Mouse (Mus musculus) spleen, postnatal 36 days (tissue): ENCODE measurements around the gene Evl.
A peak's percentile ranks its signal among the peaks of the same experiment; 100 is the strongest.
"Not testable (repeated sequence)": the region's sequence is repeated elsewhere in the genome, so short reads cannot be mapped to it uniquely, and the experiment has no call there.

Experiments
- DNase-seq, 2 experiments: peaks; one replicate each; pipeline ENCODE4 v3.0.0; 2022; ENCODE audit warnings: low spot score in 2 of 2, mixed read lengths in 1 of 2

The Evl gene

GRCm38 (mm10) chr12:108554120-108554841 is at the start of gene Evl:
Gene Evl (plus strand): TSS chr12:108554720.
- peak; percentile 48 to 50 for DNase-seq

- no peak for DNase-seq
Observed at GRCm38 (mm10) chr12:108505846-108506245, 48.7 kb upstream of the Evl start.

DNA sequence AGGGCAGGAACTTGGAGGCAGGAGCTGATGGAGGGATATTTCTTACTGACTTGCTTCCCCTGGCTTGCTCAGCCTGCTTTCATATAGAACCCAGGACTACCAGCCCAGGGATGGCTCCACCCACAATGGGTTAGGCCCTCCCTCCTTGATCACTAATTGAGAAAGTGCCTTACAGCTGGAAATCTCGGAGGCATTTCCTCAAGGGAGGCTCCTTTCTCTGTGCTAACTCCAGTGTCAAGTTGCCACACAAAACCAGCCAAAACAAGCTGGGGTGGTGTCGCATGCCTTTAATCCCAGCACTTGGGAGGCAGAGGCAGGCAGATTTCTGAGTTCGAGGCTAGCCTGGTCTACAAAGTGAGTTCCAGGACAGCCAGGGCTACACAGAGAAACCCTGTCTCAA is 47.5 kb upstream of the Evl start:
- DNase-seq, result not testable (repeated sequence)

- DNase-seq, result no peak
Observed at GRCm38 (mm10) chr12:108510571-108510970, 43.9 kb upstream of the Evl start.

- DNase-seq, result no peak
Observed at GRCm38 (mm10) chr12:108511009-108511408, 43.5 kb upstream of the Evl start.

DNA sequence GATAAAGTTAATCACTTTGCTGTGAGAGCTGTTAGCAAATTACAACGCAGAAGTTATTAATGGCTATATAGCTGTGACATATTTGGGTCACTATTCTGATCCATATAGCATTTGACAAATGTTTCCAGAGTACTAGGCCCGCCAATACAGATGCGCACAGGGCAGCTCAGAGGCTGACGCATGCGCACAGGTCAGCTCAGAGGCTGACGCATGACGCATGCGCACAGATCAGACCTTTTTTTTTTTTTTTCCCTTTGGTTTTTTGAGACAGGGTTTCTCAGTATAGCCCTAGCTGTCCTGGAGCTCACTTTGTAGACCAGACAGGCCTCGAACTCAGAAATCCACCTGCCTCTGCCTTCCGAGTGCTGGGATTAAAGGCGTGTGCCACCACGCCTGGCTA is 39.1 kb upstream of the Evl start:
- DNase-seq, result no peak

- DNase-seq, result no peak
Observed at GRCm38 (mm10) chr12:108519374-108519773, 35.1 kb upstream of the Evl start.

GRCm38 (mm10) chr12:108529214-108529613 is 25.3 kb upstream of the Evl start:
- DNase-seq, result no peak

DNA sequence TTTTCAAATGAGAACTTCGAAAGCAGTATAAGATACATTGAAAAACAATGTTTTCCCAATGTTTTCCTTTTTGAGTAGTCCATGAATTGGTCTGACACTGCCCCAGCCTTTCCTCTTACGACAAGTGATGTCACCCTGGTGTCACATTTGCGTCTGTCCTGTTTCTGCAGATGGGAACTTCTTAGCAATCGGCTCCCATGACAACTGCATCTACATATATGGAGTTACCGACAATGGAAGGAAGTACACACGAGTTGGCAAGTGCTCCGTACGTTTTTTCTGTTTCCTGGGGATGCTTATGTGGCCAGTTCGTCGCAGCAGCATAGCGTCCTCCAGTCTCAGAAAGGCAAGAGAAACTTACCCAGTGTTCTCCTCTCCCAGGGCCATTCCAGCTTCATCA is 20.0 kb upstream of the Evl start:
- DNase-seq, result no peak

DNA sequence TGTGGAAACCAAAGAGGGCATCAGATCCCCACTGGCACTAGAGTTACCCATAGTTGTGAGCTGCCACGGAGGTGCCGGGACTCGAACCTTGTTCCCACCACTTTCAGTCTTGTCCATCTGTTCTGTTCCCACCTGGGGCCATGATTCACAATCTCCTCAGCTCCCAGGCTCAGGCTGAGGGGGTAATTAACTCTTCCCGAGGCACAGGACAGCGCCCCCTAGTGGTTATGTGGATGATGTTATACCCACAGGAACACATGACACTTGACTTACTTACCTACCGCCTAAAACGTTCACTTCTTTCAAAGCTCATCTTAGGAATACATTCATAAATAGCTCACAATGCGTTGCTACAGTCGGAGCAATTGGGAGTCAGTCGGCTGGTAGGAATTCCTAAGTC is 18.1 kb upstream of the Evl start:
- DNase-seq, result no peak

DNA sequence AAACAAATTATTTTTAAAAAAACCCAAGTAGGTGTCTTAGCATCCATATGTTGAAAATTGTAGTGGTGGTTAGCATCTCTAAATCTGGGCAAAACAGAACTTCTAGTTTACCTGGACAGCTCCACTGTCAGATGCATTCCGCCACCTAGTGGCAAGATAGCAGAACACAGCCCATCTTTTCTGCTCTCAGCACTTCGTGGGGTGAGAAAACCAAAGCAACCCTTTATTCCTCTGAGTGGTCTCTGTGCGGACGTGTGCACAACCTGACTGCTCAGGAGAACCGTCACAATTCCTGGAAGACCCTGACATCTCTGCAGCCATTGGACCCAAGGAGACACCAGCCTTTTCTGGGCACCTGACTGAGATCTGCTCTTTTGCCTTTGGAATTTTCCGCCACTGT is 13.4 kb upstream of the Evl start:
- peak in 1 of 2 experiments; percentile 16 for DNase-seq

DNA sequence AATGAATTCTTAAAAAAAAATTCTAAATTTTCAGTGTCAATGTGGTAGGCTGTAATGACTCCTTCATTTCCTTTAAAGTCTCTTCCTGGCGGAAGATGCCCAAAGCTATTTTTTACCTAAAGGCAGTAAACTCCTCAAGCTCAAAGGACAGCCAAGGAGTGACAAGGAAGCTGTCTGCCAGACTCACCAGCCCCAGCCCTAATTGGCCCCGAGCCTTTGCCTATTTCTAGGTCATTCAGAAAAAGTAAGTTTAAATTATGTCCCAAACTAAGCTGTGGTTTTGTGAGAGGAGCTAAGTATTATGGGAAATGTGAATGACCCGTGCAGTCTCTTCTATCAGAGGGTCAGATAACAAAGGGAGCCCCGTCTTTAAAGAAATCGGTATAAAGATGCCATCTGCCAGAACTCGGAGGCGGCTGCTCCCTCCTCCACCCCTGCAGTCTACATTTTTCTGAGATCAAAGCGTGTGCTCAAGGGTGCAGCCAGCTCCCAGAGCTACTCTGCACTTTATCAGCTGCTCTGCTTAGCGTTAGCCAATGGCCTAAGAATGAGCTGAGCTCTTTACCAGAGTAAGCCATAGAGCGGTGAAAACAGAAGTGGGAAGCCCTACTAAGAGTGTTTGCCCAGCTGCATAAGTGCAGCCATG is 7.9 kb upstream of the Evl start:
- DNase-seq, result no peak

DNA sequence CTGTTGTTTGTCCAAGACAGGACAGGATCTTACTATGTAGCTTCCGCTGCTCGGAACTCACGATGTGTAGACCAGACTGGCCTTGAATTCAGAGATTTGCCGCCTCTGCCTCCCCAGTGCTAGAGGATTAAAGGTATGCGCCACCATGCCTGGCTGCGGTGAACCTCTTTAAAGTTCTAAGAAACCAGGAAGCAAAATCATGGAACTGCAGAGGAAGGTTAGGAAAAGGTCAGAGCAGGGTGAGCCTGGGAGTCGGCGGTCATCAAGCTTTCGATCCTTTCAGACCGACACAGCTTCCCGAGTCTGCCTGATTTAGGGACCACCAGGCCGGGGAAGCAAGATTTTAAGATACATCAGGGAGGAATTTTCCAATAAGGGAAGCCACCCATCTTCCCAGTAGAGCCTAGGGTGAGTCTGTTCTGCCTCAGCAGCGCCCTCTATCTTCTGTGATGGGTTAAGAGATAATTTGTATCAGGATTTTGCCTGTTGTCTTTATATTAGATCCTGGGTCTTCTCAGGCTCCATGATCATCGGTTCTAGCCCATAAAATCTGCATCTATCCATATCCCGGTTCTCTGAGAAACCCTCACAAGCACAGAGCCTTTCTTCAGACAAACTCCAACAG is 7.2 kb upstream of the Evl start:
- DNase-seq, result no peak

GRCm38 (mm10) chr12:108551731-108552130 is 2.8 kb upstream of the Evl start:
- DNase-seq, result no peak

DNA sequence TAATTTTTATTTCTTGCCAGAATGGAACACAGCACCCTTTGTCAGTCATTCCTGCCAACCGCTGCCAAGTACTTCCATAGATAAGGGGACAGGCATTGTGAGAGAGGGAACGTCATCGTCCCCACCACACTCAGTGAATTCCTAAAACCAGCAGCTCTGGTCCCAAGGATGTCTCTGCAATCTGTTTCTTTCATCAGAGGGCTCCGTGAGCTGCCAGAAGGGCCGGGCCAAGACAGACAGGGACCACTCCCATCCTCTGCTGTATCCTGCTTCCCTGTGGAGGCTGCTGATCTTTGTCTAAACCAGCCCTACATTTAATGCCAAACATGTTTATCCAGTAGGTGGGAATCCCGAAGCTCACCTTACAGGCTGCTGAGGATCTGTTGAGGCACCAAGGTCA is 1.4 kb upstream of the Evl start:
- no peak for DNase-seq

DNA sequence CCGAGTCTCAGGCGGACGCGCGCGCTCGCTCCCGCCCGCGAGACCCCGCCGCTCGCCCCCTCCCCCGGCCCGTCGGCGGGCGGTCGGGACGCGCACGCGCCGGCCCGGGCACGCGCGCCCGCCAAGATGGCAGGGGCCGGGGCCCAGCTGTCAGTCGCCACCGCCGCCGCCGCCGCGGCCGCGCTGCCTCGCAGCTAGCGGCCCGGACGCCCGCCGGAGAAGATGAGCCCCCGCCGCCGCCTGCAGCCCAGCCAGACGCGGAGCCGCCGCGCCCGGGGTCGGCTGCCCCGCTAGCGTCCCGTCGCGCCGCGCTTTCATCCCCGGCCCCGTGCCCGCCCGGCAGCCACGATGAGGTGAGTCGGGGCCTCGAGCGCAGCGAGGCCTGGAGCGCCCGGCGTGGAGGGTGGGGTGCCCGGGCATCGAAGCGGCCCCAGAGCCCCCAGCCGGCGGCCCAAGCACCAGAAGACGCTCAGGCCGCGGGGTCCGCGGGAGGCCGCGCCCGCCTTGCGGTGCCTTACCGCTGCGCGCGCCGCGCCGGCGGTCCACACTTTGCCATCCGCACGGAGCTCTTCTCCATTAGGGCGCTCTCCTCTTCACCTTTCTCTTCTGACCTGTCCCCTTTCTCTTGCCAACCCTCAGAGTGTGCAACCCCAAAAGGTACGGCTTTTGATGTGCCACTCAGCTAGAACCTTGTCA is 489 bp downstream of the Evl start:
- DNase-seq, result no peak

DNA sequence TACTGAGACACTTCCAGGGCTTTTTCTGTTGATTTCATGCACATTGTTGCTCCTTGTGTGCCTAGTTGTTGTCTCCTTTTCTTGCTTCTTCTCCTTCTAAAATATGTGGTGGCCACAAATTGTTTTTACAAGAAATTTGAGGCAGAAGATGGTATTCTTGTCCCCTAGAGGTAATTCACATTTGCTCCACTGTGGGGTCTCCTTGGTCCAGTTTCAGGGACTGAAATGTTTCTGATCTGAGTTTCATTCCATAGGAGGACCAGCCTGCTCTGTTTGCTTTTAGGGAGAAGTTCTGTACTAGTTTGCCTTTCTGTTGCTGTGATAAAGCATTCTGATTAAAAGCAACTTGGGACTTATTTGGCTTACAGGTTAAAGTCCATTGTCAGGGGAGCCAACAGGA is 3.7 kb downstream of the Evl start:
- no peak for DNase-seq

DNA sequence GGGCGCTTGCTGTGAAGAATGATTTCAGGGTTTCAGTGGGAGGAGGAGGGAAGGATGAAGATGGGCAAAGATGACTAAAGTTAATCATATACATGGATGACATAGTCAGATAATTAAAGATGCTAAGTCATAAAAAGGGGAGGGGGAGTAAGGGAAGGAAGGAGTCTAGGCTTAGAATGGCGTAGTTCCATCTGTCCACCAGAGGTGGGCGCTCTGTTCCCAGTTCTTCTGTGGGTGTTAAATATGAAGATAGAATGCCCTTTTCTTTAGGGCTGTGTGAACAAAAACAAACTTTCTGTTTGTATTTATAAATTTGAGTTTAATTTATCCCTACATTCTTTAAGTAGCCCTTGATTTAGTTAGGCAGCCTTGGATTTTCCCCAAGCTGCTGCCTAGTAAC is 8.7 kb downstream of the Evl start:
- no peak for DNase-seq

GRCm38 (mm10) chr12:108564910-108565506 is 10.5 kb downstream of the Evl start:
- DNase-seq, result no peak

DNA sequence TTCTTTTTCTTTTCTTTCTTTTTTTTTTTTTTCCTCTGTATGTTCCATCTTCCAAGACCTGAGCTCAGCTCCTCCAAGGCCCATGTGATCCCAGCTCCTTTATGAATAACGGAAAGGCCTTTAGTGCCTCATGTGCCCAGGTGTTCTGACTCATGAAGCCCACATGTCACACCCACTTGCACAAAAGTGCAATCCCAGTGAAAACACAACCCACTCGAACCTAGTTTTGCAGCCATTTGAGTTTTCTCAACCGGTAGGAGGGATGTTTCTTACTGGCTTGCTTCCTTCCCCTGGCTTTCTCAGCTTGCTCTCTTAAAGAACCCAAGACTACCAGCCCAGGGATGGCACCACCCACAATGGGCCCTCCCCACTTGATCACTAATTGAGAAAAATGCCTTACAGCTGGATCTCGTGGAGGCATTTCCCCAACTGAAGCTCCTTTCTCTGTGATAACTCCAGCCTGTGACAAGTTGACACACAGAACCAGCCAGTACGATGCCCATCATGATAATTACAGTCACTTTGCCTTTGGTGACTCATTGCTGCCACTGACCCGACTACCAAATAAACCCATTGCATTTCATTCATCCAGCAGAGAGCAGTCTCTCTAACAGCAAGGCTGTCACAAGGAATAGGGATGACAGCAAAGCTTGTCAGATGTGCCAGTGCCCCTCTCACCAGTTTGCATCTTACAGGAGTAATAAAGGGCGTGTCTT is 24.8 kb downstream of the Evl start:
- DNase-seq, result no peak

DNA sequence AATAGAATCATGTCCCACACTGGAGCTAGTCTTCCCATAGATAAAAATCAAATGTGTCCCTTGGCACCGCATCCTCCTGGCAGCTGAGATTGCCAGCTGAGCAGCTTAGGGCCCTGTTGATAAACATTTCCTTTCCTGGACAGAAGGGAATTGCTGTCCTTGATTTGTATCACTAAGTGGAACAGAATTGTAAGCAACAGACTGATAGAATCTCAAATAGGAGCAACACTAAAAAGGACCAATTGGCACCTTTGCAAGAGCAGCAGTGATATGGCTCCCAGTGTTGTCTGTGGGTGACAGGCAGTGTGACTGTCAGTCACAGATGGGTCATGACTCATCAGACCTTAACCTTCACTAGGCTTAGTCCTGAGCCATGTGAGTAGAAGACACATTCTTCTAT is 29.3 kb downstream of the Evl start:
- no peak for DNase-seq

DNA sequence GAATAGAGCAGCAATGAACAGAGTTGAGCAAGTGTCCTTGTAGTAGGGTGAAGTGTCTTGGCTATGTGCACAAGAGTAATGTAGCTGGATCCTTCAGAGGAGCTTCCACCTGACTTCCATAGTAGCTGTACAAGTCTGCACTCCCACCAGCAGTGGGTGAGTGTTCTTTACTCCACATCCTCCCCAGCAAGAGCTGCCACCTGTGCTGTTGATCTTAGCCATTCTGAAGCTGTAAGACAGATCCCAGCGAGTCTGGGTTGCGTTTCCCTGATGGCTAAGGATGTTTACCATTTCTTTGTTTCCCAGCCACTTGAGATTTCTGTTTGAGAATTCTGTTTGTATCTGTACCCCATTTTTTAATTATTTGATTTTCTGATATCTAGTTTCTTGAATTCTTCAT is 35.6 kb downstream of the Evl start:
- DNase-seq, result no peak
